Mouse (Mus musculus): ENCODE data around the gene Fgf18.

The Fgf18 gene

GRCm38 (mm10) chr11:33119116-33119515 lies 28.1 kb downstream of the Fgf18 start:
- DNase-seq (ENCODE audit: extremely low spot score, low read depth, low spot score), result no peak

DNA sequence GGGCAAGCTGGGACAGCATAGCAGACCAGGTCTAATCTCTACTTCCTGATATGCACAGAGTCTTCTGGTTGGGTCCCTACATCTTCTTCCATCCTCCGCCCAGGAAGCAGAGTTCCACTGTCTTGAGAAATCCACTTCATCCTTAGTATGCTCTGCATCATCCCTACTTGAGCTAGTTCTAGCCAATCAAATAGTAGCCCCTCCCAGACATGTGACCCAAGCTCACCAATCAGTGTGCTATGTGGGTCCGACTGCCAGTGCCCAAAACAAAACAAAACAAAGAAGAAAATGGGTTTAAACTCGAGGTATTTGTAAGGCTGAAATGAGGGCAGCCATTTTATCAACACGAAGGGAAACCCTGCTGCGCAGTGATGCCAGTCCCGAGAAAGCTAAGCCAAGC lies 28.7 kb downstream of the Fgf18 start:
- DNase-seq (ENCODE audit: extremely low spot score, low read depth, low spot score), result no peak

DNA sequence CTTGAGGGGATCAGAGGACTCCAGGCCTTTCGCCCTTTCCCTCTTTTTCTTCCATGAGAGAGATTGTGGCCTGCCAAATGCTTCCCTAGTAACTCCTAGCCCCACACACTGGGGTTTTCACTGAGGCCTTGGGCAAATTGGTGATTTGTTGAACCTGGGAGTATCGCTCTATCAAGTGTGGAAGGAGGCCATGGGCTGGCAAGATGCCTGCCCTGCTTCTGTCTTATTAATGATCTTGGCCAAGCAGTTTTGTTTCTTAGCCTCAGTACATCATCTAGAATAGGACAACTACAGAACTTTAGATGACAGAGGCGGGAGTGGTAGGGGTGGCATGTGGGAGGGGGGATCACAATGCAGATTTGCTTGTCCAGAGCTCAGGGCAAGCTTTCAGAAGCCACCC lies 31.4 kb downstream of the Fgf18 start:
- DNase-seq (ENCODE audit: extremely low spot score, low read depth, low spot score), result no peak

DNA sequence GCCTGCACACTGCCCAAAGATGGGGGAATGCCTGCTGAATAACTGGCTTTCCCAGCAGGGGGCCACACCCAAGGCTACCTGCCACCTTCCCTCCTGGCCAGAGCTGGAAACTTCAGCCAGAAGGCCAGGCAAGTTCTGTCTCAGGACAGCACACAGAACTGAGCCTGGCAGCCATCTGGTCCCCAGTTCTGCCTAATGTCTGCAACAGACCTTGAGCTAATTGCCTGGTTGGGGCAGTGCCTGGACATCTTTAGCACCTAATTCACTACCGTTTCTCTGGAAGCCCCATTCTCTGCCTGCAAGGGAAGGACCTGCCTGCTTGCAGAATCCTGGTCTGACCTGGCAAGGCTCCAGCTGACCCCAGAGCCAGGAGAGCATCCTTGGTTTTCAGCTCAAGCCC lies 34.8 kb downstream of the Fgf18 start:
- DNase-seq (ENCODE audit: extremely low spot score, low read depth, low spot score), result no peak

GRCm38 (mm10) chr11:33110111-33110510 lies 37.1 kb downstream of the Fgf18 start:
- no peak for DNase-seq (ENCODE audit: extremely low spot score, low read depth, low spot score)

GRCm38 (mm10) chr11:33107540-33107939 lies 39.7 kb downstream of the Fgf18 start:
- no peak for DNase-seq (ENCODE audit: extremely low spot score, low read depth, low spot score)

DNA sequence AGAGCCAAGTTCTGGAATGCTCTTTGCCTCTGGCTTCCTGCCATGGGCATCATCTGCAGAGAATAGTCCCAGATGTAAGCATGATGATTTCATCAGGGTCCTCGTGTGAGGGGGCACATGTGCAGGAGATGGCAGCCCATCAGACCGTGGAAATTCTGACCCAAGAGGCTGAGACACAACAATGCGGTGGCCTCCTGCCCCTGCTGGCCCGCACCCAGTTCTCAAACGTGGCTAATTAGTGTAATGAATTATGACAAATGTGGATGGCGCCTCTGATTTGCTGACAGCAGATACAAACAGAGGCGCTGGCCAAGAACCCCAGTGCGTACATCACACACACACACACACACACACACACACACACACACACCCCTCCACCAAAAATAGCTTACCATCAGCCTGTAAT lies 42.3 kb downstream of the Fgf18 start:
- DNase-seq (ENCODE audit: extremely low spot score, low read depth, low spot score), result no peak

DNA sequence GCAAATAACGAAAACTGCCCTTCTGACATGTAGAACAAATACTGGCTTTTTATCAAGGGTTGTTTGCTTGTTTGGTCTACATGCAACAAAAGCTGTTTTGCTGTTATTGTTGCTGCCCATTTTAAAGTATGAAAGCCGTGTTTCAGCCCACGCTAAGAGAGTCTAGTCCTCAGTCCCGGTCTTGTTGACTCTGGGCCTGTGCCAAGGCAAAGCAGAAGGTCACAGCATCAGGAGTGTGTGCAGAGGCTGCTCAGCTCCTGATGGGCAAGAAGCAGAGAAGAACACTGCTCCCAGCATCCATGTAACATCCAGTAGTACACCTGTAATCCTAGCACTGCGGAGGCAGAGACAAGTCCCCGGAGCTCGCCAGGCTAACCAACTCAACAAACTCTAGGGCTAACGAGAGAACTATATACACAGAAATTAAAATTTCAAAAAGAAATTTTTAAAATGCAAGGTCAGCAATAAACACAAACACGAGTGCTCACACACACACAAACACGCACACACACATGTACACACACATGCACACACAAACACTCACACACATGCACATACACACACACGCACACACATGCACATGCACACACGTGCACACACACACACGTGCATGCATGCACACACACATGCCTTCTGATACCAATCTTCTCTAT lies 43.8 kb downstream of the Fgf18 start:
- DNase-seq (ENCODE audit: extremely low spot score, low read depth, low spot score), result no peak

DNA sequence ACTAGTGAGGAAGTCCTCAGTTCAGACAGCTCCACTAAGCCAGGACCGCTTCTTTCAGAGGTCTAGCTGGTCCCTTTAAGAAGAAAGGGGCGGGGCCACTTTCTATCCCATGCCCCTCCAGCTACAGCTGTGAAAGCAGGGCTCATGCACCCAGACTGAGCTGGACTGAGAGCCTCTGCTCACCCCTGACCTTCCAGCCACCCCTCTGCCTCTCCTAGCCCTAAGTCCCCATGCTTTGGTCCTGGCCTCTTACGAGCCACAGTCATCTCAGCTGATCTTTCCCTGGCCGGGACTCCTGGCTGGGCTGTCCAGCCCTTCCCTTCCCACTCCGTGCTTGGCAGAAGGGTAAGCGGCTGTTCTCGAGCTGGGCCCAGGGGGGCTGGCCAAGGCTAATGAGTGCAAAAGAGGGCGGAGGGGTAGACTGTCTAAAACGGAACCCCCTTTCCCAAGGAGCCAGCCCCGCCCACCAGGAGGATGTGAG lies 47.1 kb downstream of the Fgf18 start:
- no peak for DNase-seq (ENCODE audit: extremely low spot score, low read depth, low spot score)

DNA sequence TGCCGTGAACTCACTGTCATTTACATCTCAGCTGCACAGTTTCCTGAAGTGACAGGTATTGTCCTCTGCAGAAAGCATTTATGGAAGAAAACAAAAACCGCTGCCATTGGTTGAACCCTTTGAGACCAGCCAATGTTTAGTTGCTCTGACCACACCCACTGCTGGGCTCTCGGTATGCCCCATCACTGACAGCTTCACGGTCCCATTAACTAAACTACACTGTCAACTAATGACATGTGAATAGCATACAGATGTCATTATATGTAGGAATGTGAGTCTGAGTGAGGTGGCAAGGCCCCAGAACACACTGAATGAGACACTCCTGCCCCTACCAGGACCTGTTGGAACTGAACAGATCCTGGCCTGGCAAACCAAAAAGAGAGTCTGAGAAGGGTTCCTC lies 47.8 kb downstream of the Fgf18 start:
- no peak for DNase-seq (ENCODE audit: extremely low spot score, low read depth, low spot score)

GRCm38 (mm10) chr11:33098446-33098845 lies 48.8 kb downstream of the Fgf18 start:
- DNase-seq (ENCODE audit: extremely low spot score, low read depth, low spot score), result no peak

DNA sequence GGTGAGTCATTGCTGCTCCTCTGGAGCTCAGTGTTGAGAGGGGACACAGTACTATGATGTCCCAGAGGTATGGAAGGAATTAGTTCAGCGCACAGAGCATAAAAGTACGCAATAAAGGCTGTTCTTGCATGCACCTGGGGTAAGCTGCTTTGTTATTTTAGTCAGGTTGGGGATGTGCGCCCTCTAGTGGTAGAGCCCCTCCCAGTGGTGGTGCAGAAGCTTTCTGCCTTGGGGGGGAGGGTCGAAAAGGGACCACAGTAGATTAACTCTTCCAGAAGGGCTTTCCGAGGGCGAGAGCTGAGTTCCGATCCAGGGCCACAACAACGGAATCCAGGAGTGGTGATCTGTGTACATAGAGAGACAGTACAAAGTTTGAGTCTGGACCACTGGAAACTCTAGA lies 49.3 kb downstream of the Fgf18 start:
- no peak for DNase-seq (ENCODE audit: extremely low spot score, low read depth, low spot score)

DNA sequence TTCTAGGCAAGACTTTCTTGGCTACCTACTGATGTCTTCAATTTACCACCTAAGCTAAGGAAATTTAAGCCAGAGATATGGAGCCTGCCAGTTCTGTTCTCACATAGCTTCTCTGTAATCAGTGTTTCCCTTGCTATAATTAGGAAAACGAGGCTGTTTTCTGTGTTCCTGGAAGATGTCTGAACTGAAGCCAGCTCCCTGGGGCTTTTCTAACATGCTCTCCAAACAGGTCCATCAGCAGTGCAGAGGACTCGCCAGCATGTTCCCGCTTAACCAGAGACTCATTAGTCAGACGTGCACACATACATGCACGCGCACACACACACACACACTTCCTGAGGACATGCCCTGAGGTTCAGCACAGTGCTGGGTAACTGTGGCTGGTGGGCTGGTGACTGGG lies 57.3 kb downstream of the Fgf18 start:
- no peak for DNase-seq (ENCODE audit: extremely low spot score, low read depth, low spot score)

- no peak for DNase-seq (ENCODE audit: extremely low spot score, low read depth, low spot score)
These were observed 59.0 kb downstream of the Fgf18 start for GRCm38 (mm10) chr11:33088181-33088580.

- DNase-seq (ENCODE audit: extremely low spot score, low read depth, low spot score), result no peak
These were observed 61.2 kb downstream of the Fgf18 start for GRCm38 (mm10) chr11:33086046-33086445.

DNA sequence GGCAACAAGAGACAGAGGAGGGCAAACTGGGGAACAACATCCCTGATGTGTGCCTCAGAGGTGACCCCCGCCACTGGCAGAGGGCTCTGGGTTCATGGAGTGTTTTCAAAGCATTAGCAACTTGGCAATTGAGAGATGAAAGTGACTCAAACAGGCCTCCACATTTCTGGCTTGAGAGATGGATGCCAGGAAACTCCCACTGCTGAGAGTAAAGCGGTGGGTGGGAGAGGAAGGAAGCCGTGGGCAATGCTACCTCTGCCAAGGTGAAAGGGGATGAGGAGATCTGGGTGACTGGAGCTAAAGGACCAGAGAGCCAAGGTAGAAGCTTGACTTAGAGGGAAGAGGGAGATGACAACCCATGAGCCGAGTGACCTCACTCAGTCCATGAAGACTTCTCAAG lies 61.7 kb downstream of the Fgf18 start:
- DNase-seq (ENCODE audit: extremely low spot score, low read depth, low spot score), result no peak

- DNase-seq (ENCODE audit: extremely low spot score, low read depth, low spot score), result no peak
These were observed 62.1 kb downstream of the Fgf18 start for GRCm38 (mm10) chr11:33085054-33085453.

- no peak for DNase-seq (ENCODE audit: extremely low spot score, low read depth, low spot score)
These were observed 63.2 kb downstream of the Fgf18 start for GRCm38 (mm10) chr11:33084041-33084440.

GRCm38 (mm10) chr11:33081175-33081574 lies 66.0 kb downstream of the Fgf18 start:
- no peak for DNase-seq (ENCODE audit: extremely low spot score, low read depth, low spot score)

GRCm38 (mm10) chr11:33080046-33080808 lies 67.0 kb downstream of the Fgf18 start:
- no peak for DNase-seq (ENCODE audit: extremely low spot score, low read depth, low spot score)

DNA sequence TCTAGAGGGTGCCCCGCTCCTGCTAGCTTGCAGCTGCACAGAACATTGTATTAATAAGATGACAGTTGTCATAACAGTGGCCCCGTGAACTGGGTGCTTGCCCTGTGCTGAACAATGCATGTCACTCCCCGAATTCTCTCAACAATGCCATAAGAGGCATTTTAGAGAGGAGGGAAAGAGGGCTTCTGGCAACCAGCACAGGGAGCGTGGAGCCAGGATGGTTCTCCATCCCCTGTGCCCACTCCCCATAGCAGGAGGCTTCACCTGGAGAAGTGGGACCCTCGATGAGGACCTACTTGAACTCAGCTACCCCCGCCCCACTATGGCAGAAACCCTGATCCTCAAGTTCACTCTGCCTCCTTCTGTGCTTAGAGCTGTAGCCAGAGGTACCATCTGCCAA lies 67.8 kb downstream of the Fgf18 start:
- DNase-seq (ENCODE audit: extremely low spot score, low read depth, low spot score), result no peak

DNA sequence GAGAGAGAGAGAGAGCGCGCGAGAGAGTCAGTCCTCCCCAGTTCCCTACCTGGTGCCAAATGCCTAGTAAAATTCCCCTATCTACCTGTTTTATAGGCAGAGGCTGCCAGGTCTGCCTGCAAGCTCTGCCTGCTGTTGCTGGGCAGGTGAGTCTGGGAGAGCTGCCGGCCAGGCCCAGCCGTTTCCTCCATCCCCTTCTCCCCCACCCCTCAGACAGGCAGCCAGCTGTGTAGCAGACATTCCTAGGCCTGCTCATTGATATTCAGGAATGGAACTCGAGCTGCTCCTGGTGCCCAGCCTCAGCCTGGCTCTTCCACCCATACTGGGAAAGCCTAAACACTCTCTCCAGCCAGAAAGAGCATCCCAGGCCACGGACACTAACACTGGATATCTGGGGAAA lies 69.2 kb downstream of the Fgf18 start:
- DNase-seq (ENCODE audit: extremely low spot score, low read depth, low spot score), result no peak

DNA sequence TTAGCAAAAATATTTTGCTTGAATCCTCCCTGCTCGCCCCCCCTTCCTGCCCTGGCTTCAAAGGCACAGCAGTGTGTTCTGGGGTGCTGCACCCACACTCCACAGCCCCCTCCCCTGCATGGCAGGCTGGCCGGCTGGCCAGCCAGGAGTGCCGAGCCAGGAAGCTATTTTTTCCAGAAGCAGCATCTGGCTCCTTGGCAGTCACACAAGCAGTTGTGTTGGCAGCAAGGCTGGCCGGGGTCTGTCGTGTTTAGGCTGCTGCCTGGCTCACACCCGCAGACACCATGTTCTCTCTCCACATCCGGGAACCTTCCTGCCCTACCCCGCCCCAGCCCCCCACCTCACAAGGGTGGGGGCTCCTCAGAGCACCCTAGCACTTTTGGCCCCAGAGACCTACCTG lies 71.9 kb downstream of the Fgf18 start:
- no peak for DNase-seq (ENCODE audit: extremely low spot score, low read depth, low spot score)
